Mouse (Mus musculus) lung, postnatal 0 days (tissue): ENCODE measurements around the gene Adipoq.

Experiments
- CTCF ChIP-seq: IDR thresholded peaks from 2 replicates; pipeline ENCODE4 v1.5.1; 2016; ENCODE audit warnings: antibody characterized with exemption, mild to moderate bottlenecking
- EP300 ChIP-seq: IDR thresholded peaks from 2 replicates; pipeline ENCODE4 v1.6.1; 2016; ENCODE audit warnings: antibody characterized with exemption, mild to moderate bottlenecking, control low read depth

- TF ChIP-seq CTCF (no peak), EP300 (no peak)
Observed at GRCm38 (mm10) chr16:23112348-23112747, 34.0 kb upstream of the Adipoq start.
